Mouse (Mus musculus) embryonic facial prominence, embryonic 11.5 days (tissue): ENCODE data around the gene Afg1l. TPM values are rescaled to one million over a fixed set of nuclear protein-coding genes. Genes with fewer than 3 reads are reported as not detected.

Source experiments
- ATAC-seq: fragments of 200-750 bp; cut with Nextera tagmentation; replicated peaks from 2 replicates; pipeline ENCODE4 v1.8.0; 2017; ENCODE audit warnings: low read depth; ENCODE audit not compliant: insufficient number of reproducible peaks, low FRiP score, low TSS enrichment
- DNase-seq: peaks from one replicate; pipeline ENCODE4 v3.0.0-alpha.2; 2015; ENCODE audit warnings: low spot score
- H3K27ac ChIP-seq: fragments of 300-500 bp; sonication (generic); replicated peaks from 2 replicates; pipeline ENCODE4 v1.5.1; 2014; ENCODE audit warnings: mild to moderate bottlenecking, low read depth, low read length, control low read depth
- H3K27me3 ChIP-seq: fragments of 300-500 bp; sonication (generic); 2 replicates; pipeline ENCODE4 v1.6.1; 2014; ENCODE audit warnings: mild to moderate bottlenecking, low read length, moderate library complexity, mixed read lengths; ENCODE audit not compliant: control insufficient read depth, insufficient read depth
- H3K36me3 ChIP-seq: fragments of 300-500 bp; sonication (generic); replicated peaks from 2 replicates; pipeline ENCODE4 v1.6.1; 2014; ENCODE audit warnings: low read depth, mild to moderate bottlenecking, low read length, moderate library complexity, mixed read lengths; ENCODE audit not compliant: control insufficient read depth, insufficient read depth
- H3K4me1 ChIP-seq: fragments of 300-500 bp; sonication (generic); 2 replicates; pipeline ENCODE4 v1.6.1; 2014; ENCODE audit warnings: low read length, mixed read lengths; ENCODE audit not compliant: control insufficient read depth, insufficient read depth
- H3K4me2 ChIP-seq: fragments of 300-500 bp; sonication (generic); 2 replicates; pipeline ENCODE4 v1.6.1; 2014; ENCODE audit warnings: low read depth, mild to moderate bottlenecking, control low read depth, low read length, moderate library complexity
- H3K4me3 ChIP-seq: fragments of 300-500 bp; sonication (generic); 2 replicates; pipeline ENCODE4 v1.5.1; 2014; ENCODE audit warnings: low read depth, low read length, control low read depth
- H3K9ac ChIP-seq: fragments of 300-500 bp; sonication (generic); replicated peaks from 2 replicates; pipeline ENCODE4 v1.6.1; 2014; ENCODE audit warnings: mild to moderate bottlenecking, control low read depth, low read length
- H3K9me3 ChIP-seq: fragments of 300-500 bp; sonication (generic); replicated peaks from 2 replicates; pipeline ENCODE4 v1.6.1; 2016; ENCODE audit warnings: mild to moderate bottlenecking, low read length, inconsistent platforms, mixed read lengths; ENCODE audit not compliant: control insufficient read depth
- WGBS: fragments of 180-500 bp; shearing (Covaris S2); extraction: QIAGEN DNeasy Blood & Tissue Kit; methylation state at CpG from one replicate; pipeline ENCODE4 v1.1.7; 2014; 5-methylcytosine and 5-hydroxymethylcytosine counted together
- polyA plus RNA-seq: library from polyadenylated mRNA; unstranded; fragments of >200 nt; fragmentation: Nextera tagmentation; extraction: Ambion mirVana; gene quantifications from 2 replicates; pipeline ENCODE4 v1.2.1, GENCODE M21; 2014

Afg1l gene
- polyA plus RNA-seq, 1 experiment from 2014 or later = 6.2 TPM

DNA sequence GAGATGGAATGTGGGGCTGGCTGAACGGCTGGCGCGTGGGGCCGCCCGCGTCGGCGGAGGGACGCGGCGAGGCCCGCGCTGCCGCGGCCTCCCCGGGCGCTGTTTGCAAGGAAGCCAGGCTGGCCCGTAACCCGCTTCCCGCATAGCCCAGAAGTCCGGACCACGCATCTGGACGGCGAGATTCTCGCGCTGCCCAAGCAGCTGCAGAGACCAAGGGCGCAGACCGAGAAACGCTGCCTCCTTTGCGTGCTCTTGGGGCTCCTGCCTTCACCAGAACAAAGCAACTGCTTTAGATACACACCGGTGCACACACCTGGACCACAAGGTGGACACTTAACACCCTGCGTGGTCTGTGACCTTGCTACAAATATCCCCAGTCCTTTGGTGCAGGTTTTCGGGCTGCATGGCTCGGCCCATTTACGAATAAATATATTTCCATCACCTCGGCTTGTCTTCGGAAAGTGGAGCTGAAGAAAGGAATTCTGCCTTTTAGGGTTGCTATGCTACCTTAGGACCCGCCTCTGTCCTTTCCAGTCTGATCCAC, 200.0 kb downstream of the Afg1l start:
- WGBS = 1% methylated on average over 38 of the region's 38 CpGs
- no peaks in the 10 kb centered on the region for H3K9me3 ChIP-seq
- no peak; the same call in 1 of the 2 replicates for ATAC-seq
- peaks cover 3% of the 10 kb centered on the region; the same call in 1 of the 2 replicates for H3K27me3 ChIP-seq
- H3K36me3 ChIP-seq = no peaks in the 10 kb centered on the region
- peak overlapping the region; percentile 88; the same call in 1 of the 2 replicates for H3K27ac ChIP-seq
- peaks cover 3% of the 10 kb centered on the region; the same call in 1 of the 2 replicates for H3K4me1 ChIP-seq
- peak overlapping the region; percentile 97 for H3K4me2 ChIP-seq
- no peak for DNase-seq
- peak overlapping the region; percentile 64 for H3K9ac ChIP-seq
- peak overlapping the region; percentile 83 for H3K4me3 ChIP-seq

DNA sequence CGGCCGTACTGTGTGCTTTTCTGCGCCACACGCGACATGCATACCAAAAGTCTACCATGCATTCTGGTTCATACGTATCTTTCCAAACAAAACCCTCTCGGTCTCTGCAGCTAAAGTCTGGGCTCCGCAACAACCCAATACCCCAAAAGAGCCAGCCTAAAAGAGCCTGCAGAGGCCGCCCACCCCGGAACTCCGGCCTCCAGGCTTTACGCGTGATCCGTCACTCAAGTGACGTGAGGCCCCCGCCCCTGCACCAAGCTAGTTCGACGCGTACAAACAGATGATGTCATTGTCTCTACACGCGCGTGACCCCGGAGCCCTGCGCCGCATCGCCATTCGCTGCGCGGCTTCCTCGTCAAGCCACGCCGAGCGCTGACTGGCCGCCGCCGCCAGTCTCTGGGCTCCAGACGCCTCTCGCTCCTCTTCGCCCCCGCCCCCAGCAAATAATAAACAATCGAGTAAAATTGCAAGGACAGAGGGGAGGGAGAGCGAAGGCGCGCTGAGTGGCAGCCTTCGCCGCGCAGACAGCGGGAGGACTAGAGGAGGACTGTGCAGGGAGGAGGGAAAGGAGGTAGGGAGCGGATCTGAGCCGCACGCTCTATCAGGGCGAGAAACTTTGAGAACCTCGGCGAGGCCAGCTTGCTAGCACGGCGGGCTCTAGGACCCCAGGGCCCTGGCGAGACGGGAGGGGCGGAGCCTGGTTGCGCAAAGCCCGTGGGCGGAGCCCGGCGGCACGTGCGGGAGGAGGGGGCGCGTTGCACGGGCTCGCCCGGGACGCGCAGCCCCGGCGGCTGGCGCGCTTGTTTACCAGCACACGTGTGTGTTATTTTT, 200.7 kb downstream of the Afg1l start:
- DNase-seq = peak; percentile 99
- under 1% methylated on average over 76 of the region's 78 CpGs for WGBS
- no peaks in the 10 kb centered on the region for H3K9me3 ChIP-seq
- H3K27ac ChIP-seq = peak overlapping the region; percentile 88
- peak overlapping the region; percentile 97 for H3K4me2 ChIP-seq
- H3K4me1 ChIP-seq = peaks cover 3% of the 10 kb centered on the region; the same call in 1 of the 2 replicates
- peak overlapping the region; percentile 83 for H3K4me3 ChIP-seq
- no peaks in the 10 kb centered on the region for H3K36me3 ChIP-seq
- peaks cover 3% of the 10 kb centered on the region; the same call in 1 of the 2 replicates for H3K27me3 ChIP-seq
- H3K9ac ChIP-seq = peak overlapping the region; percentile 83
- ATAC-seq = peak; percentile 92

DNA sequence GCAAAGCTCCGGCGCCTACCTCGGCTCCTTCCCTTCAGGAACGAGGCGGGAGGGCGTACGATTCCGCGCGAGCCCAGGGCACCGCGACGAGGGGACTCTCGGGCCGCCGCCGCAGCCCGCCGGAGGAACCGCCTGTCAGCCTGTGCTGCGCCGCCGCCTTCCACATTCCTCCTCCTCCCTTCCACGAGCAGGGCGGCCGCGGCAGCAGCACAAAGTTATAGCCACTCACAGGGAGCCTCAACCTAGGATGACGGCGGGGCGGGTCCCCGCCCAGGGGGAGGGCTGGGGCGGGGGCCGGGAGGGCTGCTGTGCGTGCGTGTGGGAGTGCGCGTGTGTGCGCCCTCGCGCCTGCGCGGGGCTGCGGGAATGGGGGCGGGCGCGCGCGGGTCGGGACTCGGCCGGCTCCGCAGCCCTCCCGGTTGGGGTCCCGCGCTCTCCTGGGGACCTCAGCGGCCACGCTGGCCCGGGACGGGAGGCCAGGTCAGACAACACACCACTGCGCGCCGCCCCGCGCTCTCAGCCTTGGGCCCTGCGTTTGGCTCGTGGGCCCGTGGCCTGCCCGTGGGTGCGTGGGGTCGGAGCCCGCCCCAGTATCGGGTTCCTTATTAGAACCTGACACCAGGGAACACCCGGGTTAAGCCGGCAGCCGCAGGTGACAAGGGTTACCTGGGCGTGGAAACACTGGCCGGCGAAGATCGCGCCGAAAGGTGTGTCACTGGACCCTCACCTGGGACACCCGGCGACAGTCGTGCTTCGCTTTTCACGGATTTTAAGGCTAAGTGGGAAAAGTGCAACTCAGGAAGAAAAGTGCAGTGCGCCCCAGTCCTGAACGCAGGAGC, 201.6 kb downstream of the Afg1l start, which contains the start of gene Foxo3:
TSS of gene Foxo3 (minus strand) at position 249 of the 839 bp plus-strand sequence.
- Histone ChIP-seq H3K9me3 (no peaks in the 10 kb centered on the region), H3K27me3 (peaks cover 3% of the 10 kb centered on the region; the same call in 1 of the 2 replicates), H3K4me1 (peaks cover 3% of the 10 kb centered on the region; the same call in 1 of the 2 replicates), H3K36me3 (no peaks in the 10 kb centered on the region), H3K27ac (peak within 1 kb of the TSS; percentile 85), H3K4me2 (peak within 1 kb of the TSS; percentile 97), H3K4me3 (peak within 1 kb of the TSS; percentile 83), H3K9ac (peak within 1 kb of the TSS; percentile 83)
- peak; percentile 67 for ATAC-seq
- peak; percentile 92 for DNase-seq
- WGBS = under 1% methylated on average over 63 of the region's 88 CpGs

DNA sequence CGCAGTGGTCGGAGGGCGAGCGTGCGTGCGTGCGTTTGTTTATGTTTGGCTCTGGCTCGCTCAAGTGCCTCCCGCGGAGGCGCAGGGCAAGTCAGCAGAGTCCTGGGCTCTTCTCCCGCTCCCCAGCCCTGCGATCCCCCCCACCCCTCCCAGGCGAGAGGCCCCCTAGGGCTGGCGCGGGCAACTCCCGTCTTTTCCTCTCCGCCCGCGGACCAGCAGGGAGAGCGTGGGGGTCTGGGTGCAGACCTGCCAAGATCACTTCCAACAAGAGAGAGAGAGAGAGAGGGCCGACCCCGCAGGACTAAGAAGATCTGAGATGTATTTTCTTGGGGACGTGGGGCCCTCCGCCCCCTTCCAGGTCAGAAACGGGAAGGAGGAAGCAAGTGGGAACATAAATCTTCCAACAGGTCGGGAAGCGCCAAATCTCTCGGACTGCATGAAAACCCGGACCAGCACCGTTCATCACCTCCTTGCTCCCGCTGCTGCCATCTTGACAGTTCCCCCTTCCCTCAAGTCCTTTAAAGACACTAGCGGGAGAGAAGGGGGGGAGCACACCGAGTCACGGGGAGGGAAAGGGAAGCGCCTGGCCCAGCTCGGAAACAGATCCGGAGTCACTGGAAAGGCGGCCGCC, 202.4 kb downstream of the Afg1l start:
- Histone ChIP-seq H3K4me1 (peaks cover 3% of the 10 kb centered on the region; the same call in 1 of the 2 replicates), H3K4me3 (peak overlapping the region; percentile 83), H3K27me3 (peaks cover 3% of the 10 kb centered on the region; the same call in 1 of the 2 replicates), H3K9ac (peak overlapping the region; percentile 75), H3K36me3 (no peaks in the 10 kb centered on the region), H3K27ac (peak overlapping the region; percentile 85), H3K9me3 (no peaks in the 10 kb centered on the region), H3K4me2 (peak overlapping the region; percentile 97)
- under 1% methylated on average over 36 of the region's 40 CpGs for WGBS
- DNase-seq = peak; percentile 61
- ATAC-seq = no peak

DNA sequence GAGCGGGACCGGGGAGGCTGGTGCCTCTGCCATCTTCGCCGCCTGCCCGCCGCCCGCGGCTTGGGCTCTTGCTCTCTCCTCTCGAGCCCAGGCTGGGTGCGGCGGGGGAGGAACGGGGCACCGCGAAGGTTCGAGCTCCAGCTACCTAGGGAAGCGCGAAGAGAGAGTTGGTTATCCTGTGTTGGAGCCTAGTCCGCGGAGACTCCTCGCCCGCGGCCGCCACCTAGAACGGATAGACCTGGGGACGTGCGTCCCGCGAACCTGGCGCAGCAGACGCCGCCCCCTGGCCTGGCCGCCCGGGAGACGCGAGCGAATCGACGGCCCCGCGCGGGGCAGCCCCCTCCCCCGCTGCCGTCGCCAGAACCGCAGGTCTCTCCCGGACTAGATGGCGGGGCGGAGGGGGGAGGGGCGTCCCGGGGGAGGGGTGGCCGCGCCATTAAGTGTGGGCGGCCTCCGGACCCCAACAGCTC, 202.9 kb downstream of the Afg1l start:
- Histone ChIP-seq H3K4me3 (peak overlapping the region; percentile 83), H3K36me3 (no peaks in the 10 kb centered on the region), H3K9ac (peak overlapping the region; percentile 75), H3K27me3 (peaks cover 3% of the 10 kb centered on the region; the same call in 1 of the 2 replicates), H3K4me2 (peak overlapping the region; percentile 97), H3K9me3 (no peaks in the 10 kb centered on the region), H3K27ac (peak overlapping the region; percentile 85), H3K4me1 (peaks cover 3% of the 10 kb centered on the region; the same call in 1 of the 2 replicates)
- DNase-seq (peak; percentile 58), ATAC-seq (no peak)
- under 1% methylated on average over 41 of the region's 54 CpGs for WGBS

DNA sequence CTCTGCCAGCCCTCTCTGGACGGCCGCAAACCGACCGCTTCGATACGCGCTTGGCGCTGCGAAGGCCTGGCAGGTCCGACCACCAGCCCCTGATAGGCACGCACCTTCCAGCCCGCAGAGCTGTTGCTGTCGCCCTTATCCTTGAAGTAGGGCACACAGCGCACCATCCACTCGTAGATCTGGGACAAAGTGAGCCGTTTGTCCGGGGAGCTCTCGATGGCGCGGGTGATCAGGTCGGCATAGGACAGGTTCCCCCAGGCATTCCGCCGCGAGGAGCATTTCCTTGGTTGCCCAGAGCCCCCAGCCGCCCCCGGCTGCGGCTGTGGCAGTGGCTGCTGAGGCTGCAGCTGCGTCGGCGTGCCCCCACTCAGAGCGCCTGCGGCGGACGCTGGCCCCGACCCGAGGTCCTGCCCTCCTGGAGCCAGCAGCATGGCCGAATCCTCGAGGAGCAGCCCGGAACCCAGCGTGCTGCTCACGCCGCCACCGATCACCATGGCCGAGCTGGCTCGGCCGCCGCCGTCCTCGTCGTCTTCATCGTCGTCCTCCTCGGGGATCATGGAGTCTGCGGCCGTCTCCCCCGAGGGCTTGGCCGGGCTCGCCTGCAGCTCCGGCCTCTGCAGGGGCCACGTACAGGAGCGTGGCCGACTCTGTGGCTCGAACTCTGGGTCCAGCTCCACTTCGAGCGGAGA, 203.5 kb downstream of the Afg1l start:
- DNase-seq (peak; percentile 23), ATAC-seq (no peak)
- H3K9ac ChIP-seq = peak overlapping the region; percentile 75
- H3K27me3 ChIP-seq = peaks cover 3% of the 10 kb centered on the region; the same call in 1 of the 2 replicates
- peak overlapping the region; percentile 83 for H3K4me3 ChIP-seq
- peaks cover 3% of the 10 kb centered on the region; the same call in 1 of the 2 replicates for H3K4me1 ChIP-seq
- peak overlapping the region; percentile 97 for H3K4me2 ChIP-seq
- 1% methylated on average over 59 of the region's 65 CpGs for WGBS
- H3K36me3 ChIP-seq = no peaks in the 10 kb centered on the region
- H3K27ac ChIP-seq = peak overlapping the region; percentile 85; the same call in 1 of the 2 replicates
- no peaks in the 10 kb centered on the region for H3K9me3 ChIP-seq
